9 mouse cellular contexts compared by ENCODE assay signal in genomic region chr1:187031796-187032195, GRCm38 (mm10).
DNase-seq lines count a peak whose midpoint lies in the region; ATAC-seq and TF ChIP-seq lines count a peak whose summit lies in the region.
"Had no signal": no experiment of that assay in that cellular context is flagged by ENCODE, and none has a peak within 500 bp of the region (broad histone marks: within the 10 kb centered on the region; RNA-seq: fewer than 3 reads in every experiment).

No protein-coding gene starts in this region.

- in situ Hi-C loops in ES-E14 (cut with MboI; ENCODE audit: low sequenced_read_pairs in 2 of 2, unreplicated experiment in 2 of 2): no loop called here

- TF ChIP-seq POLR2A in bone marrow macrophage, adult 2 months (IDR thresholded peaks at IDR 0.05; ENCODE audit: borderline replicate concordance, low read depth, low read length): no peak

- peak; percentile 28 for DNase-seq in kidney, adult 18-20 months
- no peak for DNase-seq in kidney, adult 11 months
- DNase-seq in ES-E14 (ENCODE audit: low read depth, low spot score): peak; percentile 55
- DNase-seq in gonadal fat pad, adult 2 months (ENCODE audit: low read depth): peak; percentile 8
- DNase-seq in layer of hippocampus, adult 9-10 months (ENCODE audit: low spot score): peak; percentile 55
- DNase-seq in gastrocnemius, postnatal 25 days: no peak

- H3K9ac ChIP-seq in ES-E14 (ENCODE audit: insufficient read depth, low read depth, low read length, poor library complexity, severe bottlenecking): no peak overlapping the region
- H3K9ac ChIP-seq: heart, embryonic 13.5 days had no signal

- 0 out of 4 replicates have a peak, but pooled peaks cover 0 to 2% of the 10 kb centered on the region in 2 experiments for H3K4me1 ChIP-seq in ES-E14 (ENCODE audit: control insufficient read depth in 2 of 2, insufficient read depth in 2 of 2, low read length in 2 of 2, poor library complexity in 1 of 2)
- H3K4me1 ChIP-seq in bone marrow macrophage, adult 2 months (ENCODE audit: control insufficient read depth, insufficient read depth, low read length): no peaks in the 10 kb centered on the region
- H3K4me1 ChIP-seq: heart, embryonic 13.5 days had no signal

- no peak overlapping the region for H3K27ac ChIP-seq in ES-E14 (ENCODE audit: insufficient read depth, low read depth, low read length, poor library complexity, severe bottlenecking)
- H3K27ac ChIP-seq in bone marrow macrophage, adult 2 months (ENCODE audit: insufficient read depth, low read depth, low read length): no peak overlapping the region
- H3K27ac ChIP-seq: heart, embryonic 13.5 days had no signal

- H3K4me3 ChIP-seq in ES-E14 (ENCODE audit: insufficient read depth in 1 of 2, low read depth in 1 of 2, low read length in 2 of 2, poor library complexity in 1 of 2, severe bottlenecking in 1 of 2): no peak overlapping the region
- no peak overlapping the region for H3K4me3 ChIP-seq in bone marrow macrophage, adult 2 months (ENCODE audit: insufficient read depth, low read length)
- H3K4me3 ChIP-seq: heart, embryonic 13.5 days had no signal

- TF ChIP-seq CTCF in bone marrow macrophage, adult 2 months (IDR thresholded peaks at IDR 0.05; ENCODE audit: low read depth, low read length): 0 out of 2 replicates have a peak, but pooled peaks have one; percentile 11

- H3K36me3 ChIP-seq in ES-E14 (ENCODE audit: control insufficient read depth, insufficient read depth, low read length, poor library complexity, severe bottlenecking): no peaks in the 10 kb centered on the region
- H3K36me3 ChIP-seq: heart, embryonic 13.5 days had no signal

- H3K9me3 ChIP-seq in ES-E14 (ENCODE audit: control insufficient read depth, insufficient read depth, low read depth, low read length): no peaks in the 10 kb centered on the region
- H3K9me3 ChIP-seq: heart, embryonic 13.5 days had no signal

- peak; percentile 88 for ATAC-seq in megakaryocyte-erythroid progenitor cell, adult 5-6 weeks (replicated peaks; ENCODE audit: low FRiP score, low TSS enrichment, poor library complexity, severe bottlenecking)

TF ChIP-seq in ES-E14, 5 proteins besides CTCF, POLR2A, EP300 and RAD21:
- no peak for TF ChIP-seq HCFC1 (IDR thresholded peaks at IDR 0.05; ENCODE audit: borderline replicate concordance, insufficient read depth, low read length)
- TF ChIP-seq ZC3H11A (IDR thresholded peaks at IDR 0.05; ENCODE audit: borderline replicate concordance, low read depth, low read length): peak; percentile 68; the same call in 1 of the 2 replicates

Comparison
In these comparisons a context has a peak if more than half of its experiments do, and no peak if none do; other contexts are left out.
1. DNase-seq: peak in kidney, adult 18-20 months (single experiment), ES-E14 (single experiment), gonadal fat pad, adult 2 months (single experiment) and layer of hippocampus, adult 9-10 months (single experiment); none in kidney, adult 11 months (single experiment) and gastrocnemius, postnatal 25 days (single experiment).